Mouse (Mus musculus): ENCODE data around the gene Stxbp1. TPM values are rescaled to one million over a fixed set of nuclear protein-coding genes. Genes with fewer than 3 reads are reported as not detected.

The Stxbp1 gene
- polyA plus RNA-seq, 1 experiment from 2014 or later = 19.3 TPM

DNA sequence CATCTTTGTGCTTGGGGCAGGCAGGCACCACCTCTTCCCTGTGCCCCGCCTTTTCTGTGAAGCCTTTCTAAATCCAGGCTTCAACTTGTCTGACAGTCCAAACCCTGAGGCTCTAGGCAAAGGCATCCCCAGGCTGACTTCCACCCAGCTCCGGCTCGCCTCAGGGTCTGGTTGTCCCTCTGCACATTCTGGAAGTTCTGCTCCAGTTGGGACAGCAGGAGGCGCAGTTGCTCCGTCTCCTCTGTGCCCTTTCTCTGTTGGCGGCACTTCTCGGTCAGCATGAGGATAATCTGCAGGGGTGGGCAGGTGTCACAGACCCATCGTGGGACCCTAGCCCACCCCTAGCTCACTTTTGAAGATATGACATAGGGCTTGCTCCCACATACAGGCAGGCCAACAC is 67.9 kb downstream of the Stxbp1 start:
- Histone ChIP-seq H3K36me3 (no peaks in the 10 kb centered on the region), H3K9me3 (replicated peaks) (no peaks in the 10 kb centered on the region)

GRCm38 (mm10) chr2:32778081-32778480 is 69.0 kb downstream of the Stxbp1 start:
- Histone ChIP-seq H3K4me2 (no peak overlapping the region), H3K4me3 (replicated peaks) (no peak overlapping the region), H3K9ac (no peak overlapping the region), H3K27me3 (no peaks in the 10 kb centered on the region), H3K4me1 (peaks cover 11% of the 10 kb centered on the region), H3K36me3 (no peaks in the 10 kb centered on the region), H3K9me3 (replicated peaks) (no peaks in the 10 kb centered on the region), H3K27ac (no peak overlapping the region)
- 93% methylated on average over 6 of the region's 6 CpGs for WGBS
- ATAC-seq (replicated peaks; ENCODE audit: low FRiP score) = no peak

More for the DNA sequence above, 67.9 kb downstream of the Stxbp1 start:
- Histone ChIP-seq H3K4me2 (no peak overlapping the region), H3K4me3 (replicated peaks) (no peak overlapping the region), H3K9ac (no peak overlapping the region), H3K27ac (no peak overlapping the region), H3K4me1 (peaks cover 14% of the 10 kb centered on the region), H3K27me3 (no peaks in the 10 kb centered on the region)
- 24% methylated on average over 8 of the region's 8 CpGs for WGBS
- ATAC-seq (replicated peaks; ENCODE audit: low FRiP score) = no peak

GRCm38 (mm10) chr2:32776192-32776591 is 70.9 kb downstream of the Stxbp1 start:
- Histone ChIP-seq H3K9me3 (replicated peaks) (no peaks in the 10 kb centered on the region), H3K4me1 (peaks cover 15% of the 10 kb centered on the region), H3K27me3 (no peaks in the 10 kb centered on the region), H3K4me2 (peak overlapping the region; percentile 87), H3K27ac (no peak overlapping the region), H3K9ac (peak overlapping the region; percentile 27; the same call in 1 of the 2 replicates), H3K36me3 (no peaks in the 10 kb centered on the region), H3K4me3 (replicated peaks) (peak overlapping the region; percentile 61)
- WGBS = 16% methylated on average over 22 of the region's 22 CpGs
- ATAC-seq (replicated peaks; ENCODE audit: low FRiP score) = no peak

GRCm38 (mm10) chr2:32775359-32776074 is 71.5 kb downstream of the Stxbp1 start, which contains the start of the genes Ttc16 and Ptrh1:
Ttc16 (minus strand) TSS chr2:32775633.
Ptrh1 (plus strand) TSS chr2:32775786.
- WGBS = under 1% methylated on average over 46 of the region's 46 CpGs
- peak within 1 kb of the TSS; percentile 77 for H3K27ac ChIP-seq
- ATAC-seq (replicated peaks; ENCODE audit: low FRiP score) = peak; percentile 97

DNA sequence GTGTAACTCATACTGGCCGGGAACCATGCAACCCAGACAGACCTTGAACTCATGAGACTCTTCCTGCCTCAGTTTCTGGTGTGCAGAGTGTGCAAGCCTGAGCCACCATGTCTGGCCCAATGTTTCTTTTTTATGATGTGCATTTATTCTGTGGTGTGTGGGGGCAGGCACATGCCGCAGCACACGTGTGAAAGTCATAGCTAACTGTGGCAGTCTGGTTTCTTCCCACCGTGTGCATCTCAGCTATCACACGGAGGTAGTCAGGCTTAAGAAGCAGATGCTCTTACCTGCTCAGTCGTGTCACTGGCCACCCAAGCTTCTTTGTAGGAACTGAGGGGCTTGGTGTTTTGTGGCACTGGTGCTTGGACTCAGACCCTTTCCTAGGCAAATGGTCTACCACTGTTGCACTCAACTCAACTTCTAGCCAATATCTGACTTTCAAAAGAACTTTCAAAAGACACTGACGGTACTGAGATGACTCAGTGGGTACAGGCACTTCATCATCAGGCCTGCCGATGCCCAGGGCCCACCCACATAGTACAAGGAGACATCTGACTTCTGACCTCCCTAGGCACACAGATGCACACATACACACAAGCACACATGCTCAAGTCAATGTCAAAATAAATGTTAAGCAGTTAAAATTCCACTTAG is 74.3 kb downstream of the Stxbp1 start:
- 78% methylated on average over 8 of the region's 8 CpGs for WGBS
- no peaks in the 10 kb centered on the region for H3K27me3 ChIP-seq
- H3K9ac ChIP-seq = no peak overlapping the region
- ATAC-seq (replicated peaks; ENCODE audit: low FRiP score) = no peak
- no peaks in the 10 kb centered on the region for H3K36me3 ChIP-seq
- no peak overlapping the region for H3K4me3 ChIP-seq (replicated peaks)
- H3K27ac ChIP-seq = no peak overlapping the region
- H3K9me3 ChIP-seq (replicated peaks) = no peaks in the 10 kb centered on the region
- H3K4me1 ChIP-seq = peaks cover 20% of the 10 kb centered on the region
- no peak overlapping the region for H3K4me2 ChIP-seq

More at GRCm38 (mm10) chr2:32775359-32776074, 71.5 kb downstream of the Stxbp1 start, which contains the start of the genes Ttc16 and Ptrh1:
- H3K4me1 ChIP-seq = peaks cover 15% of the 10 kb centered on the region
- peak within 1 kb of the TSS; percentile 87 for H3K4me2 ChIP-seq
- H3K36me3 ChIP-seq = no peaks in the 10 kb centered on the region
- no peaks in the 10 kb centered on the region for H3K9me3 ChIP-seq (replicated peaks)
- H3K27me3 ChIP-seq = no peaks in the 10 kb centered on the region
- H3K4me3 ChIP-seq (replicated peaks) = peak within 1 kb of the TSS; percentile 61
- H3K9ac ChIP-seq = peak within 1 kb of the TSS; percentile 38; the same call in 1 of the 2 replicates

DNA sequence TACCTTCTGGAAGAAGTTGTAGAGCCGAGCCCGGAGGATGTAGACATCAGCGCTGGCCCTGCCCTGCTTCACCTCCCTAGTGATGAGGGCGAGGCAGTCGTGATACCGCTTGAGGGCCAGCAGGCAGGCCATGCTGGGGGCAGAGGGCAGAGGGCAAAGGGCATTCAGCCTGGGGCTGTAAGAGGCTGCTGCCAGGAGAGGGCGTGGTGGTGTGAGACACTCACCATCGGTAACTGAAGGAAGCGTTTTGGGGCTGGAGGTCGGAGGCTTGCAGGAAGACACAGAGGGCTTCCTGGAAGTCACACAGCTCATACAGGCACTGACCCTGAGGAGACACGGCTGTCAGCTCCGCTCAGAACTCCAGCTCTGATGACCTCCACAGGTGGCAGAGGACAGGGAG is 75.2 kb downstream of the Stxbp1 start:
- no peak overlapping the region for H3K4me3 ChIP-seq (replicated peaks)
- WGBS = 27% methylated on average over 12 of the region's 12 CpGs
- ATAC-seq (replicated peaks; ENCODE audit: low FRiP score) = no peak
- no peaks in the 10 kb centered on the region for H3K9me3 ChIP-seq (replicated peaks)
- no peaks in the 10 kb centered on the region for H3K36me3 ChIP-seq
- H3K4me1 ChIP-seq = peaks cover 23% of the 10 kb centered on the region
- H3K27ac ChIP-seq = no peak overlapping the region
- no peak overlapping the region for H3K9ac ChIP-seq
- H3K27me3 ChIP-seq = no peaks in the 10 kb centered on the region
- no peak overlapping the region for H3K4me2 ChIP-seq

DNA sequence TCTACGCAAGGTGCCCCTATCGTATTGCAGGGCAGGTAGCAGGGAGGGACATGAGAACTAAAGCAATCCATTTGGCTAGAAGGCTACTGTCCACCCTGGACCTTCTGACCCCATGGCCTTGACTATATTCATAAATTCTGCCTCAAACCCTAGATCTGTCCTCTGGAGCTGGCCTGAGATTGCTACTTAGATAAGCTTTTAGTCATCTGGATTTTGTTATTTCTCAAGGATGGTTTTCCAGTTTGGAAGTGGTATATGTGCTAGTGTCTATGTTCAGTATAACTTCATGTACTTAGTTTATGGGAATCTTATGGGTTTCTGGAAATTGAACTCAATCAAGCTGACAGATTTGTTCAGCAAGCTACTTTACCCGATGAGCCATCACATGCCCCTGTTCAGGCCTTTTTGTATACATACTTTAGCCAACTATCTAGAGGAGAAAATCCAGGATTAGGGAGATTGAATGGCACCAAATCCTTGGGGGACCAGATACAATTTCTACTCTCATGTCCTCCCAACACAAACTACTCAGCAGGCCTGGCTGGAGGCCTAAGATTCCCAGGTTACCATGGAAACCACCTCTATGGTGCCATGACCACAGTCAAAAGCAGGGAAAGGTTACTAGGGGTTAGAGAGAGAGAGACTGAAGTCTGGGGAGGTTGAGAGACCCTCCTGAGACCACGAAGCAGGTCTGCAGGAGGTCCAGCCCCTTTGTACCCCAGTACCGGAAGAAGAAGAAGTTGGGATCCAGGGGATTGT is 77.5 kb downstream of the Stxbp1 start:
- Histone ChIP-seq H3K9ac (no peak overlapping the region), H3K9me3 (replicated peaks) (no peaks in the 10 kb centered on the region), H3K4me1 (peaks cover 12% of the 10 kb centered on the region; the same call in 1 of the 2 replicates), H3K4me2 (no peak overlapping the region), H3K4me3 (replicated peaks) (no peak overlapping the region), H3K27ac (no peak overlapping the region), H3K27me3 (no peaks in the 10 kb centered on the region), H3K36me3 (no peaks in the 10 kb centered on the region)
- ATAC-seq (replicated peaks; ENCODE audit: low FRiP score) = no peak
- WGBS = 78% methylated on average over 5 of the region's 5 CpGs

DNA sequence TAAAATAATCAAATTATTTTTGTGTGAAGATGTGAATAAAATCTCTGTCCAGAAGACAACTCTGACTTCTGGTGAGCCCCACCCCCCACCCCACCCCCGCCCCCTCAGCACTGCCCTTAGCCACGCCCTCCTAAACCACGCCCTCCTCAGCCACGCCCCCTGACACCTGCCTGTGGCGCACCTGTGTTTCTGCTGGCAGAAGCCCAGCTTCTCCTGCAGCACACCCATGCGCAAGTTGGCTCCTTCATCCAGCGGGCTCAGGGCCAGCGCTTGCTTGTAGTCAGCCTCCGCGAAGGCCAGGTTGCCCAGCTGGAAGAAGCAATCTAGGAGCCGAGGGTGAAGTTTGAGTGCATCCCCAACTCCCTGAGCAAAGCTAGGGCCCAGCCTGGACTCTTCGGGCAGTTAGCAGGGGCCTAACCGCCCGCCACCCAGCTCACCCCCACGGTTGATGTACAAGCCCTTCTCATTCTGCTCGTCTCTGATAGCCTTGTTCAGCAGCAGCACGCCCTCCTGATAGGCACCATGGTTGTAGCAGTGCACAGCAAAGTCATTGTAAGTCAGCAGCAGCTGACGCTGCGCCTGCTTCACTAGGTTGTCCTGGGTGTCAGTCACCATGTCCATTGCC is 78.3 kb downstream of the Stxbp1 start:
- H3K4me3 ChIP-seq (replicated peaks) = no peak overlapping the region
- H3K4me1 ChIP-seq = peaks cover 12% of the 10 kb centered on the region; the same call in 1 of the 2 replicates
- H3K27me3 ChIP-seq = no peaks in the 10 kb centered on the region
- no peak overlapping the region for H3K27ac ChIP-seq
- H3K36me3 ChIP-seq = no peaks in the 10 kb centered on the region
- H3K9me3 ChIP-seq (replicated peaks) = no peaks in the 10 kb centered on the region
- ATAC-seq (replicated peaks; ENCODE audit: low FRiP score) = no peak
- H3K4me2 ChIP-seq = no peak overlapping the region
- no peak overlapping the region for H3K9ac ChIP-seq
- 57% methylated on average over 19 of the region's 19 CpGs for WGBS

DNA sequence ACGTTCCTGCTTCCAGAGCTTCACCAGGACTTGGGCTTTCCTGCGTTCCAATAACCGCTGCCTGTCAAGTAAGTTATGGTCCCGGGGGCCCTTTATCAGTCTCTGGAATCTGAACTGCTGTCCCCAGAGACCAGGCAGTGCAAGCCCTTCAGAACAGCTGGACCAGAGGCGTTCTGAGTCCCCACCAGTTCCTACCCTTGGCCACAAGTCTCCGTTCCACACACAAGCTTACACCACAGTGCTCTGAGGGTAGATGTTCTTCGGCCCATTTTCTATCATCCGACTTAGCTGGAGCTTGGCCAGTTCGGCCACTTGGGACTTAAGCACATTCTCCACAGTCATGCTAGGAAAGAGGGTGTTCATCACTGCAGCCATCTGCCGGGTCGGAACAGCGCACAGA is 79.8 kb downstream of the Stxbp1 start:
- no peak overlapping the region for H3K9ac ChIP-seq
- no peaks in the 10 kb centered on the region for H3K9me3 ChIP-seq (replicated peaks)
- no peaks in the 10 kb centered on the region for H3K27me3 ChIP-seq
- H3K36me3 ChIP-seq = peaks cover 13% of the 10 kb centered on the region
- no peak overlapping the region for H3K27ac ChIP-seq
- no peak for ATAC-seq (replicated peaks; ENCODE audit: low FRiP score)
- H3K4me1 ChIP-seq = peaks cover 12% of the 10 kb centered on the region; the same call in 1 of the 2 replicates
- no peak overlapping the region for H3K4me3 ChIP-seq (replicated peaks)
- no peak overlapping the region for H3K4me2 ChIP-seq
- 68% methylated on average over 12 of the region's 12 CpGs for WGBS

GRCm38 (mm10) chr2:32763353-32763752 is 83.7 kb downstream of the Stxbp1 start:
- Histone ChIP-seq H3K27ac (no peak overlapping the region), H3K9me3 (replicated peaks) (no peaks in the 10 kb centered on the region), H3K27me3 (no peaks in the 10 kb centered on the region), H3K36me3 (peaks cover 38% of the 10 kb centered on the region), H3K9ac (no peak overlapping the region), H3K4me2 (no peak overlapping the region), H3K4me1 (peaks cover 10% of the 10 kb centered on the region), H3K4me3 (replicated peaks) (no peak overlapping the region)
- 85% methylated on average over 3 of the region's 3 CpGs for WGBS
- no peak for ATAC-seq (replicated peaks; ENCODE audit: low FRiP score)

GRCm38 (mm10) chr2:32761859-32762258 is 85.2 kb downstream of the Stxbp1 start:
- H3K4me1 ChIP-seq = peaks cover 15% of the 10 kb centered on the region
- H3K4me3 ChIP-seq (replicated peaks) = no peak overlapping the region
- H3K9ac ChIP-seq = no peak overlapping the region
- WGBS = 90% methylated on average over 4 of the region's 4 CpGs
- H3K9me3 ChIP-seq (replicated peaks) = no peaks in the 10 kb centered on the region
- H3K27me3 ChIP-seq = no peaks in the 10 kb centered on the region
- H3K4me2 ChIP-seq = no peak overlapping the region
- peaks cover 38% of the 10 kb centered on the region for H3K36me3 ChIP-seq
- no peak for ATAC-seq (replicated peaks; ENCODE audit: low FRiP score)
- H3K27ac ChIP-seq = no peak overlapping the region
